Comparison of ENCODE assay signal across 7 mouse cellular contexts in the genomic region with DNA sequence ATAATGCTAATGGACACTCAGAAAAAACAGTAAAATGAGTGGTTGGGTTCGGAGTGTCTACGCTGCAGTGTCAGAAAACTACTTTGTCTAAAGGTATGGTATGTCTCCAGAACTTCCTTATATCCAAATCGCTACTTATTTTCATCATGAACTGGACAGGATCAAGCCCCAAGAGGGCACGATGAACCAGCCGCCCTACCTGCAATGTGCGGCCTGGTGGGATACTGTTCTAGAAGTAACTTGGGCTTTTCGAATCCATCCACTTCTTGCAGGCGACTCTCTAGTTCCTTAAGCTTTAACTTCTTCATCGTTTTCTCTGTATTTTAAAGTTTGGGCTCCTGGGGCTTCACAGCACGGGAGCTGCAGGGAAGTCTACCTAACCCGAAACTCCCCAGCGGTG. TPM values are rescaled to one million over a fixed set of nuclear protein-coding genes. Genes with fewer than 3 reads are reported as not detected.
A peak's percentile ranks its signal among the peaks of the same experiment; 100 is the strongest.
DNase-seq lines count a peak whose midpoint lies in the region; ATAC-seq and TF ChIP-seq lines count a peak whose summit lies in the region.

No protein-coding gene starts in this region.

- no peaks in the 10 kb centered on the region for H3K36me3 ChIP-seq in lung, embryonic 16.5 days (ENCODE audit: control insufficient read depth, insufficient read depth, low read length)
- H3K36me3 ChIP-seq in embryonic facial prominence, embryonic 15.5 days, result peaks cover 3% of the 10 kb centered on the region; the same call in 1 of the 2 replicates
- H3K36me3 ChIP-seq in intestine, postnatal 0 days (ENCODE audit: control insufficient read depth, insufficient read depth), result no peaks in the 10 kb centered on the region
- H3K36me3 ChIP-seq in myocyte (ENCODE audit: control insufficient read depth, insufficient read depth), result no peaks in the 10 kb centered on the region

- H3K4me2 ChIP-seq in lung, embryonic 16.5 days (ENCODE audit: low read depth, low read length), result peak overlapping the region; percentile 85
- H3K4me2 ChIP-seq in embryonic facial prominence, embryonic 15.5 days (replicated peaks), result peak overlapping the region; percentile 68
- H3K4me2 ChIP-seq in intestine, postnatal 0 days (replicated peaks; ENCODE audit: low read depth), result peak overlapping the region; percentile 85
- H3K4me2 ChIP-seq in myocyte (ENCODE audit: low read depth), result peak overlapping the region; percentile 93

- H3K79me2 ChIP-seq in myocyte (ENCODE audit: control insufficient read depth, insufficient read depth), result no peaks in the 10 kb centered on the region

- peak overlapping the region; percentile 91 for H3K9ac ChIP-seq in lung, embryonic 16.5 days (ENCODE audit: low read length)
- peak overlapping the region; percentile 78 for H3K9ac ChIP-seq in embryonic facial prominence, embryonic 15.5 days
- peak overlapping the region; percentile 78 for H3K9ac ChIP-seq in intestine, postnatal 0 days (ENCODE audit: low read depth, low read length)

- peak; percentile 47 for ATAC-seq in lung, embryonic 16.5 days (ENCODE audit: low read depth)
- no peak for ATAC-seq in embryonic facial prominence, embryonic 15.5 days (ENCODE audit: insufficient number of reproducible peaks, low FRiP score, low TSS enrichment, low read depth)
- ATAC-seq in intestine, postnatal 0 days, result peak; percentile 26

- H3K9me3 ChIP-seq in lung, embryonic 16.5 days (ENCODE audit: control insufficient read depth, low read length), result no peaks in the 10 kb centered on the region
- no peaks in the 10 kb centered on the region for H3K9me3 ChIP-seq in embryonic facial prominence, embryonic 15.5 days (replicated peaks)
- no peaks in the 10 kb centered on the region for H3K9me3 ChIP-seq in intestine, postnatal 0 days (ENCODE audit: control insufficient read depth)

- H3ac ChIP-seq in myocyte (ENCODE audit: control insufficient read depth, insufficient read length), result peak overlapping the region; percentile 5

- H3K27ac ChIP-seq in lung, embryonic 16.5 days (ENCODE audit: low read length), result peak overlapping the region; percentile 74
- peak overlapping the region; percentile 90 for H3K27ac ChIP-seq in embryonic facial prominence, embryonic 15.5 days (replicated peaks)
- H3K27ac ChIP-seq in intestine, postnatal 0 days (ENCODE audit: low read depth, low read length), result peak overlapping the region; percentile 74; the same call in 1 of the 2 replicates

- TF ChIP-seq CTCF in intestine, postnatal 0 days (IDR thresholded peaks at IDR 0.05; ENCODE audit: low read depth), result no peak

- no peak for TF ChIP-seq POLR2A in myocyte (IDR thresholded peaks at IDR 0.05; ENCODE audit: insufficient read length, low read depth)

- peaks cover 5% of the 10 kb centered on the region for H3K4me1 ChIP-seq in lung, embryonic 16.5 days (replicated peaks; ENCODE audit: control insufficient read depth, insufficient read depth, low read length)
- H3K4me1 ChIP-seq in embryonic facial prominence, embryonic 15.5 days, result peaks cover 10% of the 10 kb centered on the region
- H3K4me1 ChIP-seq in intestine, postnatal 0 days (replicated peaks; ENCODE audit: control insufficient read depth, insufficient read depth, low read length), result no peaks in the 10 kb centered on the region

- peak overlapping the region; percentile 73 for H3K4me3 ChIP-seq in lung, embryonic 16.5 days (ENCODE audit: low read length)
- peak overlapping the region; percentile 72 for H3K4me3 ChIP-seq in embryonic facial prominence, embryonic 15.5 days (replicated peaks)
- peak overlapping the region; percentile 68 for H3K4me3 ChIP-seq in intestine, postnatal 0 days (ENCODE audit: low read depth, low read length)
- H3K4me3 ChIP-seq in myocyte, result peak overlapping the region; percentile 91

- no peak for DNase-seq in lung, postnatal 25 days (ENCODE audit: low spot score)
- DNase-seq in layer of hippocampus, adult 18-20 months (ENCODE audit: low spot score in 2 of 2), result no peak
- DNase-seq in gastrocnemius, adult 18-20 months (ENCODE audit: low spot score), result no peak

- WGBS in lung, embryonic 16.5 days, result 3% methylated on average over 12 of the region's 12 CpGs
- 5% methylated on average over 12 of the region's 12 CpGs for WGBS in embryonic facial prominence, embryonic 15.5 days
- 4% methylated on average over 12 of the region's 12 CpGs for WGBS in intestine, postnatal 0 days

- H3K27me3 ChIP-seq in lung, embryonic 16.5 days (ENCODE audit: control insufficient read depth, insufficient read depth, low read depth, low read length), result no peaks in the 10 kb centered on the region
- no peaks in the 10 kb centered on the region for H3K27me3 ChIP-seq in embryonic facial prominence, embryonic 15.5 days
- H3K27me3 ChIP-seq in intestine, postnatal 0 days (replicated peaks; ENCODE audit: control insufficient read depth, insufficient read depth, low read length), result no peaks in the 10 kb centered on the region
- H3K27me3 ChIP-seq in myocyte (ENCODE audit: control insufficient read depth, insufficient read depth, insufficient read length), result no peaks in the 10 kb centered on the region

TF ChIP-seq in myocyte, 11 proteins besides CTCF, POLR2A, EP300 and RAD21:
- TF ChIP-seq POLR2AphosphoS2 (IDR thresholded peaks at IDR 0.05; ENCODE audit: insufficient read length, low read depth) (no peak), MYOD1 (IDR thresholded peaks at IDR 0.05; ENCODE audit: control insufficient read depth in 1 of 3, insufficient read length in 2 of 3, low read depth in 2 of 3) (no peak), REST (IDR thresholded peaks at IDR 0.05; ENCODE audit: insufficient read depth, insufficient read length) (no peak), TCF3 (IDR thresholded peaks at IDR 0.05; ENCODE audit: insufficient read length, low read depth) (no peak), E2F4 (IDR thresholded peaks at IDR 0.05; ENCODE audit: insufficient read depth) (no peak)
TF ChIP-seq in myocyte: peak in this region for 0.

RNA-seq across cellular contexts. Expression of a gene that starts 0.4 kb away (rescaled TPM):
- 36.9 and 38.0 TPM in 2 replicates for polyA plus RNA-seq in lung, embryonic 16.5 days (2015; fragmentation: Nextera tagmentation; extraction: Ambion mirVana)
- 35.8 and 36.6 TPM in 2 replicates for polyA plus RNA-seq in embryonic facial prominence, embryonic 15.5 days (2015; fragmentation: Nextera tagmentation; extraction: Ambion mirVana)
- polyA plus RNA-seq in intestine, postnatal 0 days (2015; fragmentation: Nextera tagmentation; extraction: Ambion mirVana), result 24.6 and 26.9 TPM in 2 replicates
- 14.3 TPM for polyA plus RNA-seq in myocyte (2012; fragmentation: generic; extraction: Trizol)
- 10 to 100 TPM; 13.8 to 14.8 TPM for total RNA-seq in layer of hippocampus, adult 18-20 months (2021)
- total RNA-seq in gastrocnemius, adult 18-20 months (2021), result 10 to 100 TPM; 14.2 to 15.8 TPM

RNA-seq across cellular contexts. Expression of a gene that starts 12.0 kb away (rescaled TPM):
- 10.4 and 12.7 TPM in 2 replicates for polyA plus RNA-seq in lung, embryonic 16.5 days (2015; fragmentation: Nextera tagmentation; extraction: Ambion mirVana)
- 11.7 and 15.0 TPM in 2 replicates for polyA plus RNA-seq in embryonic facial prominence, embryonic 15.5 days (2015; fragmentation: Nextera tagmentation; extraction: Ambion mirVana)
- polyA plus RNA-seq in intestine, postnatal 0 days (2015; fragmentation: Nextera tagmentation; extraction: Ambion mirVana), result 9.6 and 10.8 TPM in 2 replicates
- 12.4 TPM for polyA plus RNA-seq in myocyte (2012; fragmentation: generic; extraction: Trizol)
- total RNA-seq in layer of hippocampus, adult 18-20 months (2021), result 100 to 1,000 TPM; 106 to 118 TPM
- total RNA-seq in gastrocnemius, adult 18-20 months (2021), result 100 to 1,000 TPM; 207 to 208 TPM

RNA-seq across cellular contexts. Expression of a gene that starts 23.7 kb away (rescaled TPM):
- polyA plus RNA-seq in lung, embryonic 16.5 days (2015; fragmentation: Nextera tagmentation; extraction: Ambion mirVana), result 254 and 292 TPM in 2 replicates
- 287 and 315 TPM in 2 replicates for polyA plus RNA-seq in embryonic facial prominence, embryonic 15.5 days (2015; fragmentation: Nextera tagmentation; extraction: Ambion mirVana)
- polyA plus RNA-seq in intestine, postnatal 0 days (2015; fragmentation: Nextera tagmentation; extraction: Ambion mirVana), result 189 and 192 TPM in 2 replicates
- polyA plus RNA-seq in myocyte (2012; fragmentation: generic; extraction: Trizol), result 36.4 TPM
- 100 to 1,000 TPM; 119 to 132 TPM for total RNA-seq in layer of hippocampus, adult 18-20 months (2021)
- 10 to 100 TPM; 59.8 to 60.6 TPM for total RNA-seq in gastrocnemius, adult 18-20 months (2021)
